Mouse (Mus musculus): ENCODE results near the gene Glis3. TPM values are rescaled to one million over a fixed set of nuclear protein-coding genes. Genes with fewer than 3 reads are reported as not detected.

Glis3 gene
- total and polyA plus RNA-seq, 3 experiments, result 0.27 TPM; not detected in 2

DNA sequence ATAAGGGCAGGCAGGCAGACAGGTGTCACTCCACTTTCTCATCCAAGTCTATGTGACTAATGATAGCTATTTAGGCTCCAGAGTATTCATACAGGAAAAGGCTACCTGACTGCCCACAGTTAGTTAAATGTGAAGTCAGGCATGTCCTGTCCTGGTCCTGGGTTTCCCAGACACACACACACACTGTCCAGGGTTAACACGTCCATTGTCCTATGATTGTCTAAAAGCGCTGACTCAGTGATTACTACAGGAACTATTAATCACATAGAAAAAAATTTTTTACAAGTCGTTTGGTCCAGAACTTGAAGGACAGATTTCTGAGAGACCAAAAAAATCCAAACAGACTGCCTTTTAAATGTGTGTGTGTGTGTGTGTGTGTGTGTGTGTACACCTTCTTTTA lies 157.6 kb downstream of the Glis3 start:
- ATAC-seq (ENCODE audit: extremely low read depth, insufficient number of reproducible peaks, low FRiP score, poor library complexity, severe bottlenecking) (no peak), DNase-seq (ENCODE audit: low spot score) (no peak)
- TF ChIP-seq POLR2AphosphoS5 (IDR thresholded peaks at IDR 0.05; ENCODE audit: insufficient replicate concordance, low read depth, low read length) (no peak), GATA2 (IDR thresholded peaks at IDR 0.05; ENCODE audit: borderline replicate concordance, low read depth, low read length) (no peak), CTCF (IDR thresholded peaks at IDR 0.05; ENCODE audit: low read depth, low read length) (no peak), GATA1 (IDR thresholded peaks at IDR 0.05; ENCODE audit: borderline replicate concordance, low read length) (no peak), TAL1 (conservative IDR thresholded peaks at IDR 0.05; ENCODE audit: low read depth, low read length) (no peak)
- no peaks in the 10 kb centered on the region for H3K4me1 ChIP-seq (ENCODE audit: insufficient read depth, low read depth, low read length)
- H3K36me3 ChIP-seq (replicated peaks), result no peaks in the 10 kb centered on the region
- H3K27me3 ChIP-seq (ENCODE audit: insufficient read depth, low read length), result no peaks in the 10 kb centered on the region
- H3K4me3 ChIP-seq (ENCODE audit: low read depth, low read length), result no peak overlapping the region
- no peaks in the 10 kb centered on the region for H3K9me3 ChIP-seq (replicated peaks)

DNA sequence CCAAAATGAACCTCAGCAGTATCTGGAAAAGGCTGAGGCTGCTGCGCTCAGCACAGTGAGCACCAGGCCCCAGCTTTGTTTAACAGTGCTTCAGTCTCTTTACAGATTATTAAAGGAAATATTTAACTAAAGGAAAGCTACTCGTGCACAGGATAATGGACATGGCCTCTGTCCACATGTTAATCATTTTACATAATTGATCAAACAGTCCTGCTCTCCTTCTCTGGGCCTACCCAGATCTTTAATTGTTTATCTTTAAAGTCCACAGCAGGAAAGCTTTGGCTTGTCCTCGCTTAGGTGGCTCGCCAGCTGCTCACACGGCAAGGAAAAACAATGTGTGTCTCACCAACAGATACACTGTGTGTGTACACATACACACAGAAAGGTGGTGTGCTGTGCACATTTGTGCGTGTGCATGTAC lies 159.1 kb downstream of the Glis3 start:
- DNase-seq (ENCODE audit: low spot score), result no peak
- Histone ChIP-seq H3K27me3 (ENCODE audit: insufficient read depth, low read length) (no peaks in the 10 kb centered on the region), H3K4me1 (ENCODE audit: insufficient read depth, low read depth, low read length) (no peaks in the 10 kb centered on the region), H3K4me3 (ENCODE audit: low read depth, low read length) (no peak overlapping the region), H3K36me3 (replicated peaks) (no peaks in the 10 kb centered on the region), H3K9me3 (replicated peaks) (no peaks in the 10 kb centered on the region)
- no peak for ATAC-seq (ENCODE audit: extremely low read depth, insufficient number of reproducible peaks, low FRiP score, poor library complexity, severe bottlenecking)
- TF ChIP-seq CTCF (IDR thresholded peaks at IDR 0.05; ENCODE audit: low read depth, low read length) (no peak), GATA2 (IDR thresholded peaks at IDR 0.05; ENCODE audit: borderline replicate concordance, low read depth, low read length) (no peak), GATA1 (IDR thresholded peaks at IDR 0.05; ENCODE audit: borderline replicate concordance, low read length) (no peak), TAL1 (conservative IDR thresholded peaks at IDR 0.05; ENCODE audit: low read depth, low read length) (no peak)

DNA sequence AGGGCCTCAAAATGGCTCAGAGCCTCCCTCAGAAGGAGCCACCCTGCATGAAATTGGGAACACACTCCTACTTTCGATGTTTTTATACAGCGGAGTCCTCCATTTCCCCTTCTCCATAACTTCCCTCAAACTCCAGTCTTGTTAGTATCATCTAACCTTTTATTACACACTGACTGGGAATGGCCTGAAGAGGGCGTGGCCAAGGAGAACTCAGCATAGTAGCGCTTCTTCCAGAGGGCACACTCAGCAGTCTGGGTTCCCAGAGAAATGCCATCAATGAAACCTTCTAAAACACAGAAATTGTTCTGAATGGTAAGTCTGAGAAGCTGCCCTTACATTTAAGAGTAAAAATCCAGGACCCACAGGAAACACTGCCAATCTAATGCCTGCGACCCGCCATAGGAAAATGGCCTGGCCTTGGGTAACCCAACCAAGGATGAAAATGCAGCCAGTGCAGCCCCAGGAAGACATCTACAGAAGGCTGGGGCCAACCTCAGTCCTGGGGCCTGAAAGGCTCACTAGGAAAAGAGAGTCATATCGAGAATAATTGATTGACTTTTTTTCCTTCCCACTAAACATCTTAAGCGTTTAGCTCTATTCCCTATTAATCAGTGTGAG lies 159.6 kb downstream of the Glis3 start:
- no peaks in the 10 kb centered on the region for H3K27me3 ChIP-seq (ENCODE audit: insufficient read depth, low read length)
- ATAC-seq (ENCODE audit: extremely low read depth, insufficient number of reproducible peaks, low FRiP score, poor library complexity, severe bottlenecking) (no peak), DNase-seq (ENCODE audit: low spot score) (no peak)
- TF ChIP-seq POLR2AphosphoS5 (IDR thresholded peaks at IDR 0.05; ENCODE audit: insufficient replicate concordance, low read depth, low read length), result no peak
- TF ChIP-seq TAL1 (conservative IDR thresholded peaks at IDR 0.05; ENCODE audit: low read depth, low read length), result no peak
- no peaks in the 10 kb centered on the region for H3K36me3 ChIP-seq (replicated peaks)
- no peaks in the 10 kb centered on the region for H3K4me1 ChIP-seq (ENCODE audit: insufficient read depth, low read depth, low read length)
- no peak overlapping the region for H3K4me3 ChIP-seq (ENCODE audit: low read depth, low read length)
- H3K9me3 ChIP-seq (replicated peaks), result no peaks in the 10 kb centered on the region

DNA sequence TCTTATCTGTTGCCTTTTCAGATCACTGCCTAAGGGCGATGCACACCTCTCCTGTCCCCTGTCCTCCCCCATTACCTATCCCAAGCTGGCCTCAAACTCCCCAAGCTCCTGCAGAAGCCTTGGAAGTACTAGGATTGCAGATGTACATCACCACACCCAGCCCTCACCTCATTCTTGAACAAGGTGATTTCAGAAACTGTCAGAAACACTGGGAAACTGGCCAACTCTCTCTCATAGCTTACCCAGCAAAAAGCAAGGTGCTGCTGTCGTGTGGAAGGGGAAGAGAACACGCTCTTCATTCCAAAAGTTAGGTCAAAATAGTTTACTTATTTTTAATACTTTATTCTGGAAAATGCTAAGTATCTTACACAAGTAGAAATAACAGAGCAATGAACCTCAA lies 160.6 kb downstream of the Glis3 start:
- H3K27me3 ChIP-seq (ENCODE audit: insufficient read depth, low read length), result no peaks in the 10 kb centered on the region
- no peaks in the 10 kb centered on the region for H3K4me1 ChIP-seq (ENCODE audit: insufficient read depth, low read depth, low read length)
- DNase-seq (ENCODE audit: low spot score) (no peak), ATAC-seq (ENCODE audit: extremely low read depth, insufficient number of reproducible peaks, low FRiP score, poor library complexity, severe bottlenecking) (no peak)
- TF ChIP-seq GATA2 (IDR thresholded peaks at IDR 0.05; ENCODE audit: borderline replicate concordance, low read depth, low read length) (no peak), POLR2AphosphoS5 (IDR thresholded peaks at IDR 0.05; ENCODE audit: insufficient replicate concordance, low read depth, low read length) (no peak), TAL1 (conservative IDR thresholded peaks at IDR 0.05; ENCODE audit: low read depth, low read length) (no peak), GATA1 (IDR thresholded peaks at IDR 0.05; ENCODE audit: borderline replicate concordance, low read length) (no peak), CTCF (IDR thresholded peaks at IDR 0.05; ENCODE audit: low read depth, low read length) (no peak)
- H3K36me3 ChIP-seq (replicated peaks), result no peaks in the 10 kb centered on the region
- no peak overlapping the region for H3K4me3 ChIP-seq (ENCODE audit: low read depth, low read length)
- H3K9me3 ChIP-seq (replicated peaks), result no peaks in the 10 kb centered on the region

DNA sequence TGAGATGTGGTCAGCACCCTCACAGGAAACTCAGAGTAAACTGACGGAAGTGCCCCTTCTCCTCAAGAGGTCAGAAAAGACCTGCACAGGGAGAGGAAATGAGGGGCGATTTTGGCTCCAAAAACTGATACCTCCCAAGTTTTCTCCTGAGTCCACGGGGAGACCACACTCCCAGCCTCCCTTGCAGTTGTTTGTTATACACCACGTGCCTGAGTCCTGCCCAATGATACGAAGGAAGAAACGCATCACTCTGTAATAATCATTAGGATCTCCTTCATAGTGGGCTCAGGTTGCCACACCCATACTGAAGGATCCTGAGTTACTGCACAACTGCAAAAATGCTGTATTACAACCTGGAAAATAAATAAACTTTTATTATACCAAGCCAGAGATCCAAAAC lies 161.0 kb downstream of the Glis3 start:
- no peak for ATAC-seq (ENCODE audit: extremely low read depth, insufficient number of reproducible peaks, low FRiP score, poor library complexity, severe bottlenecking)
- H3K27me3 ChIP-seq (ENCODE audit: insufficient read depth, low read length), result no peaks in the 10 kb centered on the region

DNA sequence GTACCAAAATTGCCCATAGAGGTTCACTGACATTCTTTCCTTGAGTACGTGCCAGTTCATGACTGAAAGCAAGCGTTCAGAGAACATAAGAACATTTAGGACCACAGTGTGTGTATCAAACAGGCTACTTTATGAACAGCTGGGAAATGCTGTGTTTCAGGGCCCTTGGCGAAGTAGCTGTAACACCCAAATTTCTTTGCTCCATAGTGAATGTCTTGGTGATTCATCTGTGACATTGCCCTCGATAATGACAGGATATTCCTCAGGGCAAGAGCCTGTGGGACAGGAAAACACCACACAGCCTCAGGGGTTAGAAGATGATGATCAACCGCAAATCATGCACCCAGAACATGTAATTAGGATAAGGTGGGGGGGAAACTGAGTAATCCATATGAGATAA lies 161.6 kb downstream of the Glis3 start:
- no peaks in the 10 kb centered on the region for H3K9me3 ChIP-seq (replicated peaks)
- no peaks in the 10 kb centered on the region for H3K27me3 ChIP-seq (ENCODE audit: insufficient read depth, low read length)
- no peaks in the 10 kb centered on the region for H3K36me3 ChIP-seq (replicated peaks)
- ATAC-seq (ENCODE audit: extremely low read depth, insufficient number of reproducible peaks, low FRiP score, poor library complexity, severe bottlenecking), result no peak
- H3K4me3 ChIP-seq (ENCODE audit: low read depth, low read length), result no peak overlapping the region
- DNase-seq (ENCODE audit: low spot score), result no peak
- H3K4me1 ChIP-seq (ENCODE audit: insufficient read depth, low read depth, low read length), result no peaks in the 10 kb centered on the region
- TF ChIP-seq POLR2AphosphoS5 (IDR thresholded peaks at IDR 0.05; ENCODE audit: insufficient replicate concordance, low read depth, low read length) (no peak), GATA2 (IDR thresholded peaks at IDR 0.05; ENCODE audit: borderline replicate concordance, low read depth, low read length) (no peak), TAL1 (conservative IDR thresholded peaks at IDR 0.05; ENCODE audit: low read depth, low read length) (no peak), GATA1 (IDR thresholded peaks at IDR 0.05; ENCODE audit: borderline replicate concordance, low read length) (no peak), CTCF (IDR thresholded peaks at IDR 0.05; ENCODE audit: low read depth, low read length) (no peak)

More for the DNA sequence above, 161.0 kb downstream of the Glis3 start:
- no peak for DNase-seq (ENCODE audit: low spot score)
- TF ChIP-seq POLR2AphosphoS5 (IDR thresholded peaks at IDR 0.05; ENCODE audit: insufficient replicate concordance, low read depth, low read length) (no peak), TAL1 (conservative IDR thresholded peaks at IDR 0.05; ENCODE audit: low read depth, low read length) (no peak), GATA2 (IDR thresholded peaks at IDR 0.05; ENCODE audit: borderline replicate concordance, low read depth, low read length) (no peak), CTCF (IDR thresholded peaks at IDR 0.05; ENCODE audit: low read depth, low read length) (no peak), GATA1 (IDR thresholded peaks at IDR 0.05; ENCODE audit: borderline replicate concordance, low read length) (no peak)
- Histone ChIP-seq H3K4me3 (ENCODE audit: low read depth, low read length) (no peak overlapping the region), H3K36me3 (replicated peaks) (no peaks in the 10 kb centered on the region), H3K9me3 (replicated peaks) (no peaks in the 10 kb centered on the region), H3K4me1 (ENCODE audit: insufficient read depth, low read depth, low read length) (no peaks in the 10 kb centered on the region)
